ENCODE assay signal across 8 mouse cellular contexts in the genomic region with DNA sequence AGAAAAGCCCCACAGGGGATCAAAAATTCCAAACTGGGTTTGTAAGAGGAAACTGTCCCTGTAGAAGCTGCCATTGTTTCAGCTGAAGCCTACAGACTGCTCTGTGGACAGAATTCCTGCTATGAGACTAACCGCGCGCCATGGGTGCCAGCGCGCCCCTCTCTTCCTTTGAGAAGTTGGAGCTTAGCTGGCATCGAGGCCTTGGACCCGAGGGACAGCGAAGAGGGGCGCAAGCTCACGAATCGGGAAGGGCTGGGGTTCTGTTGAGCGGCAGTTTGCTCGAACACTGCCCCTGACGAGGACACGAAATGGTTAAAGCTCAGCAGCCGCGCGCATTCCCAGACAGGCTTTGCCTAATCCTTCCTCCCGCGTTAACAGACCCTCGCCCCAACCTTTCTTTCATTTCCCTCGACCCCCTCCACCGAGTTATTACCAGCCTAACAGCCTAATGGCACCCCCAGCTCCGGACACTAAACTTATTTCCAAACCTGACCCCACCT. TPM values are rescaled to one million over a fixed set of nuclear protein-coding genes. Genes with fewer than 3 reads are reported as not detected.
A peak's percentile ranks its signal among the peaks of the same experiment; 100 is the strongest.
DNase-seq lines count a peak whose midpoint lies in the region; ATAC-seq and TF ChIP-seq lines count a peak whose summit lies in the region.

No protein-coding gene starts in this region.

- no peaks in the 10 kb centered on the region for H3K36me3 ChIP-seq in midbrain, postnatal 0 days (ENCODE audit: insufficient read depth, low read length)

- peak overlapping the region; percentile 92 for H3K4me2 ChIP-seq in midbrain, postnatal 0 days (ENCODE audit: low read depth, low read length, poor library complexity, severe bottlenecking)

- peaks cover 14% of the 10 kb centered on the region; the same call in 1 of the 2 replicates for H3K4me1 ChIP-seq in midbrain, postnatal 0 days (ENCODE audit: insufficient read depth, low read length)

- WGBS in midbrain, postnatal 0 days: 0% methylated on average over 24 of the region's 24 CpGs

- peak; percentile 23 to 39 for DNase-seq in cerebellum, postnatal 4 days (ENCODE audit: low spot score in 2 of 2)
- DNase-seq in cerebellum, adult 9-11 months: no peak
- DNase-seq in thymus, postnatal 0 days (ENCODE audit: low spot score): peak; percentile 6
- no peak for DNase-seq in thymus, postnatal 10 days (ENCODE audit: low spot score in 2 of 2)
- peak; percentile 44 for DNase-seq in gastrocnemius, postnatal 10 days
- DNase-seq in kidney, postnatal 10 days: peak; percentile 60
- DNase-seq in midbrain, postnatal 0 days (ENCODE audit: low spot score): peak; percentile 73
- no peak for DNase-seq in urinary bladder, adult 2 months (ENCODE audit: low spot score)

- no peaks in the 10 kb centered on the region for H3K9me3 ChIP-seq in midbrain, postnatal 0 days (ENCODE audit: low read length)

- H3K27ac ChIP-seq in midbrain, postnatal 0 days (ENCODE audit: low read depth, low read length): peak overlapping the region; percentile 81

- no peak for TF ChIP-seq CTCF in midbrain, postnatal 0 days (IDR thresholded peaks at IDR 0.05)

- ATAC-seq in midbrain, postnatal 0 days (ENCODE audit: low FRiP score): peak; percentile 18

- H3K27me3 ChIP-seq in midbrain, postnatal 0 days (ENCODE audit: insufficient read depth, low read length): no peaks in the 10 kb centered on the region

- H3K4me3 ChIP-seq in midbrain, postnatal 0 days (ENCODE audit: low read depth, low read length): peak overlapping the region; percentile 81

- H3K9ac ChIP-seq in midbrain, postnatal 0 days (replicated peaks; ENCODE audit: low read length, poor library complexity, severe bottlenecking): peak overlapping the region; percentile 65

RNA-seq across cellular contexts. Expression of gene Fat4, which starts 1.8 kb away (rescaled TPM):
- polyA plus RNA-seq in thymus, postnatal 0 days (2015; fragmentation: Nextera tagmentation; extraction: Ambion mirVana): 0.53 and 0.65 TPM in 2 replicates
- total RNA-seq in gastrocnemius, postnatal 10 days (2021): 10 to 100 TPM; 17.2 to 23.6 TPM
- total RNA-seq in midbrain, postnatal 0 days (2014; rRNA removed): 79.1 and 91.4 TPM in 2 replicates
- 4.0 and 5.0 TPM in 2 replicates for polyA plus RNA-seq in midbrain, postnatal 0 days (2015; fragmentation: Nextera tagmentation; extraction: Ambion mirVana)
- 4.2 and 6.3 TPM in 2 replicates for polyA plus RNA-seq in urinary bladder, adult 2 months (2012; rRNA removed)

Comparison
In these comparisons a context has a peak if more than half of its experiments do, and no peak if none do; other contexts are left out.
1. DNase-seq: peak in cerebellum, postnatal 4 days (2 of 2), thymus, postnatal 0 days (single experiment), gastrocnemius, postnatal 10 days (single experiment), kidney, postnatal 10 days (single experiment) and midbrain, postnatal 0 days (single experiment); none in cerebellum, adult 9-11 months (single experiment), thymus, postnatal 10 days (0 of 2) and urinary bladder, adult 2 months (single experiment).